Mouse (Mus musculus): ENCODE results near the gene Dclk2.

Gene Dclk2

DNA sequence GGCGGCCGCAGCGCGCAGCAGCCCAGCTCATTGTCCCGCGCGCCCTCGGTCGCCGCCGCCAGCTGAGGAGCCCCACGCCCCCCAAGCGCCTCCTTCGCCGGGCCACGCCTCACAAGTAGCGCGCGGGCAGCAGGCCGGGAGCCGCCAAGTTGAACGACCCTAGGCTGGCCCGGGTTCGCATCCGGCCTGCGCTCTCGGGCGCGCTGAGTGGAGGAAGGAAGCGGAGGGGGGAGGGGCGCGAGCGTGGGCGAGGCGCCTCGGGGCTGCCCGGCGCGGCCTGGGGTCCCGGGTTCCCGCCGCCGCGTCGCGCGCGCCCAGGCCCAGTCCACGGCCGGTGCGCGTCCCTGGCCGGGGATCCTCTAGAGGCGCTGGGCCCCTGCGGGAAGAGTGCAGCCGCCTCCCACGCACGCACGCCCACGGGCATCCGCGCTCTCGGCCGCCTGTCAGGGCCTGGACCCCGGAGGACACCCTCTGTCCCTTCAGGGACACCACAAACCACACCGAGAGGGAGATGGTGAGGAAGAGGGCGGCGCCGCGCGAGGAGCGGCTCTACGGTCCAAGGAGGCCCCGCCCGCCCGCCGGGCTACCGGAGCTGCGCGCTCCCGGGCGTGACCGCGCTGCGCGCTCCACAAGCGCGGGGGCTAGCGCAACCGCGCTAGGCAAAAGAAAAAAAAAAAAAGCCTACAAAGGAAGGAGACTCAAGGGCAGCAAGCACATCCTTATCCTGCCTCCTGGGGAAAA is at the start of gene Dclk2:
Gene Dclk2, minus strand, starts transcription at position 510 of the 741 bp plus-strand sequence.
- peak; percentile 64 for DNase-seq (ENCODE audit: low spot score)

DNA sequence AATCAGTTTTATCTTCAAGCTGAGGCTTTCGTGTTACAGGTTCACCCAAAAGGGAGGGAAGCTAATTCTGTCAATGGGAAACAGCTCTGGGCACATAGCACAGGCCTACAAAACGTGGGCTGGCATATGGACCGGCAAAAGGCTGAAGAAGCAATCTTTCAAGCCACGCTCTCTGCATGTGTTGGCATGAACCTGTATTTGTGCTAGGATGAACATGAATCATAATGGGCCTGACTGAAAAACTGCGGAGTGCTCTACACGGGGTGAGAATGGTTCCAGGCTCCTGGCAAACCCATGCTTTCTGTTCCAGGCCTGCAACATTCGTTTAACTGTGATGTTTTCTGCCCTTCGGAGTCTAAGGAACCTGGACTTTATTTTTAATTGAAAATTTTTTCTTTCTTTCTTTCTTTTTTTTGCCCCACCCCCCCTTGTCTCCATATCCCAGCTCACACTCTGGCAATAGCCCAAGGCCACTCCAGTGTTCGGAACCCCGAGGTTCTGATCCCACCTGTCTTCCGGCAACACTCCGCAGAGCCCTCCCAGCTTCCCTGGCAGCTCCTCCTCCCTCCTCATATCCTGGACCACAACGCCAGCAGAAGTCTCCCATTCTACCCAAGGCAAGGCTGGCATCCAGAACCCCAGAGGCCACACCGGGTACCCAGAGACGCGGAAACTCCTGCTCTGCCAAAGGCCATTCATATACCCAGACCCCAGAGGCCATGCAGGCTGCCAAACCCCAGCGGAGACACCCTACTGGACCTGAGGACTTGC is 42.2 kb upstream of the Dclk2 start:
- no peak for DNase-seq (ENCODE audit: low spot score)

DNA sequence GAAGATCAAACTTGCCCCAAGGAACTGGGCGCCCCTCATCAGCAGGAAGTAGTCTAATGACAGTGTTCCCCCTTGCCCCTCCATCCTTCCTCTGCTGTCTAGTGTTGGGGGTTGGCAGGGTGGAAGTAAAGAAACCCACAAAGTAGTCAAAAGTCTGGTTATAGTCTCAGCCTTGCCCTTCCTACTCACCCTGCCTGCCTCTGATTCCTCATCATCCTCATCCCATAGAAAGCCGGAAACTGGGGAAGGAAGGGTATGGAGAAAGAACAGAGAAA is 40.7 kb upstream of the Dclk2 start:
- DNase-seq (ENCODE audit: low spot score): peak; percentile 31

DNA sequence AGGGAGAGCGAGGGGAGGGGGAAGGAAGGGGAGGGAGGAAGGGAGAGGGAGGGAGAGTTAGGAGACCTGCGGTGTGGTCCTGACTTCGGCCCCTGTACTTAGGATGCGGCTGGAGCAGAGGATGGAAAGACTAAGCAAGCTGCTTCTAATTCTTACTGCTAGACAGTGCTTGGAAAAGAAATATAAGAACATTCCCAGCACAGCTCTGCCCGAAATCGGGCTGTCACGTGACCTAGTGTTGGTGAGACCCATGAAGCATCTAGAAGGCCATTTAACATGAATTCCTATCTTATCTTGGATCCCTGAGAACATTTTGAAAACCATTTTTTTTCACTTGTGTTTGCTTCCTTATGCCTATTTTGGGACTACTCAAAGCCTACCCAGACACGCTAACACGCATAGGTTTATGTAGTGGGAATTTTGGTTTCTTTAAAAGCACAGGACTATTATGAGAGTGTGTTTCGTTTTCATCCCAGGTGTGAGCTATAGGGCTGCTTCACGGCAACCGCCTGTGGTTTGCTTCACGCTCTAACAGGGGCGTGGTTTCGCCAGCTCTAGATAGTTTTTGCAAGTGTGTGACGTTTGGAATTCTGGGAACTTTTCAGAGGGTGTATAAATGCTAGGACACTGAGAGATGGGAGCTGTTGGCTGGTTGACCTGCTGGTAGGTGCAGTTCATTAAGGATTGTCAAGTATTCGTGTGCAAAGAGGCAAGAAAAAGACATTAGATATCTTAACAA is 40.2 kb upstream of the Dclk2 start:
- peak; percentile 27 for DNase-seq (ENCODE audit: low spot score)

DNA sequence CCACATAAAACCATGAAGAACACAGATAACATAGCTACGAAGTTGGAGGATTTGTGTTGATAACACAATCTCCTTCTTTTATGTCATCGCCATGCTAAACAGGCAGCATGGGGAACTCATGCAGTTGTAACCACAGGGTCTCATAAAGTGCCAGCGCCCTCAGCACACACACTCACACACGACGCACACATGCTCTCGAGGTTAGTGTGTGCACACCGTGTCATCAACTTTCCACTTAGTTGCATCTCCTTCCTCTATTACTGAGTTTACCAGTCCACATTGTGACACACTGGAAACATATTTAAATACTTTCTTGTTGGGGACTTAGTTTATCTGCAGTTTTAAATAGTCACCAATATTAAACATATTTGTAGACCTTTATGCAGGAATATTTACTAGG is 38.4 kb upstream of the Dclk2 start:
- DNase-seq (ENCODE audit: low spot score): no peak

DNA sequence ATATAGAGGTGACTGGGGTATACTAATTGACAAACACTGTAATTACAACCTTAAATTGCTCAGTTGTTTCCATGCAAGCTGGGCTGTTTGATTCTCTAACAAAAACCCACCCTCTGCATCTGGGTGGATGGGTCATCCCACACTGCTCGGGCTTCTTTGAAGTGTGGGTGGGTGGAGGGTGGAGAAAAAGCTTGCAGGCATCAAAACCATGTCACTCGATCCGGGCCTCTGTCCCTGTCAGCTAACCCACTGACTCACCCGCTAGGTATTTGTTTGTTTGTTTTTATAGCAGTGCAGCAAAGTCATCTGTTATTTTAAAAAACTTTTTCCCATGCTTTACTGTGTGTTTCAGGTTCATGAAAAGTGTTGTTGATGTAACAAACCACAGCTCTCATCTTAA is 34.7 kb upstream of the Dclk2 start:
- DNase-seq (ENCODE audit: low spot score): no peak

DNA sequence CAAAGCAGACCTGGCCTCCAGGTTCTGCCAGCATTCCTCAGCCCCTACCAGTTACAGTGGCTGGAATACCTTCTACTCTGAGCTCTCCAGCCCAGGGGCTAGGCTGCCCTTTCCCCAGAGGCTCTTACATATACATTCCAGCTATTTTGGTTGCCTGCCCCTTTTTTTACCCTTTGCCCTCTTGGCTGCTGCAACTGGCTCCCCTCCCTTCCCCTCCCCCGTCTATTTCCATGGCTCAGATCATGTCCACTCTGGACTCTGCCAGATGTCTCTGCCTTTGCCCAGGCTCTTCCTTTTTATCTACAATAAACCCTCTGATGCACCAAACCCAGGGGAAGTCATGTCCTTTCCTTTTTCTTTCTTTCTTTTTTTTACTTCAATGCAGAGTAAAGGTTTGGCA is 33.9 kb upstream of the Dclk2 start:
- no peak for DNase-seq (ENCODE audit: low spot score)

DNA sequence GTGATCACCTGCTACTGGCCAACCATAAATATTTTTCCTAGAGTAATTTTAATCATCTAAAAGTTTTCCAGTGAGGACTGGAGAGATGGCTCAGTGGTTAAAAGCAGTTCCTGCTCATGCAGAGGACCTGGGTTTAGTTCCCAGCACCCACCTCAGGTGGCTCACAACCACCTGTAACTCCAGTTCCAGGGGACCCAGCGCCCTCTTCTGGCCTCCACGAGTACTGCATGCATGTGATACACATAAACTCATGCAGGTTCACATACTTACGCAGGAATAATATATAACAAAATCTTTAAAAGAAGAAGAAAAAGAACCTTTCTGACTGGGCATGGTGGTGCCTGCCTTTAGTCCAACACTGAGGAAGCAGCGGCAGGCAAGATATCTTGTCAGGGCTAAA is 33.2 kb upstream of the Dclk2 start:
- no peak for DNase-seq (ENCODE audit: low spot score)

DNA sequence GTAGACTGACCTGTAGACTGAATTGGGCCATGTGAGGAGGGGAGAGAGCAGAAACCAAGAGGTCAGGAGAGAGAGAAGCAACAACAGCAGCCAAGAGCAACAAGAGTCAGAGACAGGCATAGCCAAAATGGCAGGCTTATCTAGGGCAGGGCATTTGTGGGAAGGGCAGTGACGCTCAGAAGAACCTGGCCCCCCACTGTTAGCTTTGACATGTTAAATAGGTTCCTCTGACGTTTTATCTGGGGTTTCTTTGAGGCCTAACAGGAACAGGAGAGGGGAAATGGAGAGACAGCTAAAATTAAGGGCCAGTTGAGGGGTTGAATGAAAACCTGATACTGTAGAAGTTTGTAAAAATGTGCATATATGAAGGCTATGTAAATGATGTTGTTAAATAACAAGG is 30.0 kb upstream of the Dclk2 start:
- DNase-seq (ENCODE audit: low spot score): no peak

DNA sequence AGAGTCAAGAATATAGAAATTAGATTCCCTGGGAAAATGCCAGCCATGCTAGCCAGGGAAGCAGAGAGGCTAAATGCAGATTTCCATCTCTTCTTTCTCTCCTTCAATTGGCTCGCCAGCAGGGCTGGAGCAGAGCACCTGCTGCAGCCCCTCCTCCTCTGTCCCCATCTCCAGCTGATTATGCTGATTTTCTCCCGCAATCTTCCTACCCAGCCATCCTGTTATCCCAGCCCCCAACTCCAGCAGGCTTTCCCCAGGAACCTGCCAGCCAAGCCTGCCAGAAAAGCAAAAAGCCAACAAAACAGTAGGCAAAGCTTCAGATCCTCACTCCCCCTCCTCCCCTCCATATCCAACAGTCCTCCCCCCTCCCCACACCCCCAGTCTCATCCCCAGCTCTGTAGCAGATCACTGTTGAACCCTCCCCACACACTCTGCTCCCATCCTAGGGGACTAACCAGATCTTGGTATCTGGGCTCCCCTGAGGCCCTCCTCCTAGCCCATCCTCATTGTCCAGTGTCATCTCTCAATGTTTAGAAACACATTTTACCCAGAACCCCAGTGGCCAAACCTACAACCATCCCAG is 15.7 kb upstream of the Dclk2 start:
- DNase-seq (ENCODE audit: low spot score): no peak

DNA sequence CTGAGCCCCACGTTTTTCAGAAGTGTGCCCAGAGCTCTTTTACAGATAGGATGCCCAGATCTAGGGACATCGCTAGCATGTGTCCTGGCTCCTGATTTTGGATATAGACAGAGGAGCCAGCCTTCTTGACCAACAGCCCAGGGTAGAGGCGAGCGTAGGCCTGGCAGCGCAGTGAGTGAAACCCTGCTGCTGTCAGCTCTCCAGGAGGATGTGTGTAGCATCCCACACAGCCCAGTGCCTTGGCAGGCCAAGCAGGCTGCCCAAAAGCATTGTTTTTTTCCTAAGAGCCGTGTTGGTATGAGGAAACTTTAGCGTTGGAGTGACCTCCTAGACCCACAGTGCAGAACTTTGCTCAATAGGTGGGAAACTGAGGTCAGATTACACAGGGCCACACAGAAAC is 12.8 kb upstream of the Dclk2 start:
- no peak for DNase-seq (ENCODE audit: low spot score)

DNA sequence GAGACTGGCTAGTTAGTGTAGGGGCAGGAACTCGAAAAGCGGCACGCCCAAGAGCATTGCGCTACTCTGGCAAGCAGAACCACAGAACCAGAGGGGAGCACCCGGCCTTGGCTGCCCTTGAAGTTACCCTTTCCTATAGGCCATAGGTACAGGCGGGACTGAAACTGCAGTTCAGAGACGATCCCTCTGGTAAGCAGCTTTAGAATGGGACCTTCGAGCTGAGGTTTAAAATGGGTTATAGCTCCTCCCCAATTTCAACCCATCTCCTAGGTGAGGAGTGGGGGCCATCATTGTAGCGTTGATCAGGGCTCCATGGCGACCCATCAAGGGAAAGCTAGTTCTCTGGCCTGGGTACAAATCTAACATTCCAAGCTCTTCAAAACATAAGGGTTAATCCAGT is 3.0 kb upstream of the Dclk2 start:
- no peak for DNase-seq (ENCODE audit: low spot score)

DNA sequence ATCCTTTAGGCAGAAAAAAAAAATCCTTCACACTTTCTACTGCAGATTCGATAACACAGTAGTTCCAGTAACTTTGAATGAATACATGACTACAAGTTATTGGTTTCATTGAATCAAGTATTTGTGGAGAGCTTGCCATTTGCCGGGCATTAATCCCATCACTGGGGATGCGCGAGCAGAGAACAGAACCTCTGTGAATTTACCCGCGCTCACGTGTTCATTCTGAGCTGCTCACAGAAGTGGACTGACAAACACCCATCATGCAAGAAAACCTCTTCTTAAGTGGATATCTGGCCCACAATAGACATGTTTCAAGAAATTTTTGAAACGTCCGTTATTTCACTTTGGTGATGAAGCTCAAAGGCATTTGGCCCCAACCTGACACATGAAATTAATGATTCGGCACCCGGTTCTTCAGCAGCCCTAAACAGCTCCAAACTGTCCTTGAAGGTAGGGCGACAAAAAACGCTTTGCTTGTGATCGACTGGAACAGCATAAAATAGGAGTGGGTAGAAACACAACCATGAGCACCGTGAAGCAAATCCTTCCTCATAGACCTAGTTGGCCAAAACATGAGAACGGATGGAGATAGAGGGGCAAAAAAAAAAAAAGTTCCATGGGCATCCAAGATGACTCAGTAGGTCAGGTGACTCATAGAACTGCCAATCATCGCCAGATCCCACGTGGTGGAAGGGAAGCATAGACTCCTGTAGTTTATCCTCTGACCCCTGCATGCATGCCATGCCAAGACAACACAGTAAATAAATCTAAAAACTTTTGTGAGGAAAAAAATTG is 726 bp upstream of the Dclk2 start:
- no peak for DNase-seq (ENCODE audit: low spot score)

DNA sequence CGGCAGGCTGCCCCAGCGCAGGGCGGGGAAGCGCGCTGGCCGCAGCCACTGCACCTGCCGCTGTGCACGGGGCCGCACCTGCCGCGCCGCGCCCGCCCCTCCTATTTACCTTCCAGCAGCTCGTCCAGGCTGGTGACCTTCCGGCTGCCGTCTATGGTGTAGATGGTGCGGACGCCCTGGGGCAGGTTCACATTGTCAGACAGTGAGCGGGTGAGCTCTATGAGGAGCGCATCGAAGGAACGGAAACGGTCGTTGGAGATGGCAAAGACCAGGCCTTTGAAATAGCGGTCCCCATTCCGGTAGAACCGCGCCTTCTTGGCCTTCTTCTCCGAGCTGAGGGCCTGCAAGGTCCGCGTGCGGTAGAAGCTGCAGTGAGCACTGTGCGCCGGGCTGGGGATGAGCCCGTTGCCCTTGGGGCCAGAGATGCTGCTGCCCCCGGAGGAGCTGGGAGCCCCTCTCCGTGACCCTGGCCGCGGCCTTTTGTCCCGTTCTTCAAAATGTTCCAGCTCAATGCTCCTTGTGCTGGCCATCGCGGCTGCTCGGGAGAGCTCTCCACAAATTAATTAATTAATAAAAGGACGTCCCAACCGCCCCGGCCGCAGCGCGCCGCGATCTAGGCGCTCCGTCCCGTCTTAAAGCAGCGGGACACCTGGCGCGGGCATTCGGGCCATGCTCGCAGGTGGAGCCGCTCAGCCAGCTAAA is 860 bp downstream of the Dclk2 start:
- peak; percentile 23 for DNase-seq (ENCODE audit: low spot score)

DNA sequence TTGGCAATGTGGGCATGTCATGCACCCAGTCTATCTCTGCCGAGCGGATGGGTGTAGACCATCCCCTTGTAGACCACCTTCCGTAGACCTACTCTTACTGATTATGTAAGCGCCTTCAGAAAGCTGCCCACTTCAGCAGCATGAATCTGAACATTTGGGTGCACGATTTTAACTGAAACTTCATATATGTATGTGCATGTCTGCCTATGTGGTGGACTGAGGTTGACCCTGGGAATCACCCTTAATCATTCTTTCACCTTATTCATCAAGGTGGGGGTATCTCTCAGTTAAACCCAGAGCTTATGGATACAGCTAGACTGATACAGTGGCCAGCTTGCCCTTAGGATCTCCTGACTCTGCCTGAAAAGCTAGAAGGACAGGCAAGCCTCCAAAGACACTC is 3.6 kb downstream of the Dclk2 start:
- no peak for DNase-seq (ENCODE audit: low spot score)

DNA sequence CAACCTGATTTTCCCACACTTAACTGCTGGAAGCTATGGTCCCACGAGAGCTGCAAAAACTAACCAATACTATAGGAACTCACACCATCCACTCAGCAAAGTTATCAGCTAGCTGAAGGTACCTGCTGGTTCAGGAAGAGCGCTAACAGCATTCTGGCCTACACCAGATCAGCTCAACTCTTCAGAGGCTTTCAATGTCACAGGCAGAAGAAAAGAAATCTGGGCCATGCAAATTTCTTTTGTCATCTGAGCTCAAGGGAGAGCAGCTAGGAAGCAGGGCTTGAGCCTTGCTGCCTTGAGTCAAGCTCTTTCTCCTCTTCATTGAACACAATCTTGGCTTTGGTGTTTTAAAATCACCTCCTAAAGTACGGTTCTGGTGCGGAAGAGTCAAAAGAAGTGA is 4.0 kb downstream of the Dclk2 start:
- DNase-seq (ENCODE audit: low spot score): no peak

DNA sequence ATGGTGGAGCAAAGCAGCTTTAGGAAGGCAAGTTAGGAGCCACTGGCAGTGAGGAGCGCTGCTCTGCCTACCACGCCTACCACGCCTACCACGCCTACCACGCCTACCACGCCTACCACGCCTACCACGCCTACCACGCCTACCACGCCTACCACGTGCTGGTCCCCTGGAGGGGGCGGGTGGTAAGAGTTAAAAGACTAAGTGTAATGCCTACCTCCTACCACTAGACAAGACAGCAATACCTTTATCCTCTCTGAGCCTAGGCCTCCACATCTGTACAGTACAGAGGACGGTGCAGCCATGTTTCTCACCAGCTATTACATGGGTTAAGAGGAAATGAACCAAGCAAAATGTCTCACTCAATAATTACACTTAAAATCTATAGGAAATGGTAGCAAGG is 5.4 kb downstream of the Dclk2 start:
- DNase-seq (ENCODE audit: low spot score): peak; percentile 19

DNA sequence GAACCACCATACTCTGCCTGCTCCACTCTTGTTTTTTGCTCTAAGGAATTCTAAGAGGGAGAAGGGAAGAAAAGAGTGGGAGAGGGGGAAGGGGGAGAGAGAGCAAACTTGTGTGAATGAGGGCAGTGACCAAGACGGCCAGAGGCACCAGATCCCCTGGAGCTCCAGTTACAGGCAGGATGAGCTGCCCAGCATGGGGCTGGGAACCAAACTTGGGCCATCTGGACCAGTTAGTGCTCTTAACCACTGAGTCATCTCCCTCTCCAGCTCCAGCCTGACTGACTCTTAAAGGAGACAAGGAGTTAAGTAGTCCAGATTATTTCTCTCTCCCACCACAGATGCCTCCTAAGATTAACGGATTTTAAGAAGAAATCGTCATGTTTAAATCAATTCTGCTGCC is 6.3 kb downstream of the Dclk2 start:
- DNase-seq (ENCODE audit: low spot score): no peak

DNA sequence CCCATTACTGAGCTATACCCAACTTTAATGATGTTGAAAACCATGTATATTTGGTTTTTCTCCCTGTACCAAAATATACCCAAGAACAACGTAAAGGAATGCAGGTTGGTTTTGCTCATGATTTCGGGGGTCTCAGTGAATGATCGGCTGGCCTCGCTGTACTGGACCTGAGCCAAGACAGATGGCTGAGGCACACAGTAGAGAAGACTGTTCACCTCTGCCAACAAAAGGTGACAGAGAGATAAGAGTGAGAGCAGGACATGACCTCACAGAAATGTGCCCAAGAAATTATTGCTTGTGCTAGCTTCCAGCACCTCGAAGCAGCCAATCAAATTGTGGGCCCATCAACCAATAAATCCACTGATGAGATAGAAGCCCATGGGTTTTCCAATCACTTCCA is 22.3 kb downstream of the Dclk2 start:
- DNase-seq (ENCODE audit: low spot score): no peak

DNA sequence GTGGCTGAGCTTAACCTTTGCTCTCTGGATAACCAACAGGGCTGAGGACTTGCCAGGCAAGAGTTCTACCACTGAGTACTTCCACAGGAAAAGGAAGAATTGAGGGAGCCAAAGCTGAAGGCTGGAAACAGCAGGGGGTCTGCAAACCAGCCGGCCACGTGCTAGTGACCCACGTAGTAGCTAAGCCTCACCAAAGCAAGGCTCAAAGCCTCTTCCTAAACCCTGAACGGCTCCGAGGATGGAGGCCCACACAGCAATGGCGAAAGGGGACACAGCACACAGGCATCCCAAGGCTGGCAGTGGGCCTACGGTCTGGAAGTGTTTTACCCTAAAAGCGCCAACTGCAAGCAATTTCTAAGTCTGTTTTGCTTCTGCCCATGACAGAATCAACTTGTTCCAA is 23.1 kb downstream of the Dclk2 start:
- DNase-seq (ENCODE audit: low spot score): no peak

DNA sequence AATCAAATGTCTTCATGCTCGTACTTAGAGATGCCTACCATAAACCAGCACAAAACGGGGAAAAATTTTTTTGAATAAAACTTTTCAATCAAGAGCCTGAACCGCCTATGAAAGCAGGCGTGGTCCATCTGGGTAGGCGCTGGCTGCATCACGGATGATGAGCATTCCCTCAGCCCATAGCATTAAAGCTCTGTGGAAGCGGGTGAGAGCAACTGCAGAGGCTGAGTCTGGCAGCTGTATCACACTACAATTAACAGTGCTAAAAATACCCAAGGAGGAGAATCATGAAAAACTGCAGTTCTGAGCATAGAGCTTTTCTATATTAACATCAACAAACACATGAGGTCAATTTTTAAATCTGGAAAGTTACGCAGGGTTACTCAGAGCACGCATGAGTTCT is 23.6 kb downstream of the Dclk2 start:
- DNase-seq (ENCODE audit: low spot score): no peak

DNA sequence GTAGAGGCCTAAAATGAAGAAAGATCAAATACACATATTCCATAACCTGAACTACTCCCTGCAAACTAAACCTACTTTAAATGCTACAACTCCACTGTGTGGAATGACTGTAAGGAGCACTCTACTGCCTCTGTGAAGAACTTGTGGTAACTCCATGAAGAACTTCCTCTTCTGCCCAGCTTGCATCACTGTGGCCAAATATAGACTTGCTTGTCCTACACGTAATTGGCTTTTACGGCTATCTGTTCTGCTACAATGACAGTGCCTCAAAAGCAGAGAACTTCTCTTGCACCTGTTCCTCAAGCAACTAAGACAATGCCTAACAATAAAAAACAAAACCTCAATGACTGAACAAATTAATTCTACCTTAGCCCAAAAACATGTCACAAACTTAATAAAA is 26.2 kb downstream of the Dclk2 start:
- DNase-seq (ENCODE audit: low spot score): no peak

Data from T-cell, adult 2 months (primary cell).